Mouse (Mus musculus): ENCODE results near the gene Lysmd1.

The Lysmd1 gene

GRCm38 (mm10) chr3:95174011-95174592 is 40.2 kb downstream of the Lysmd1 start:
- peak; percentile 82 for DNase-seq

- no peak for DNase-seq
These were observed 42.6 kb downstream of the Lysmd1 start for GRCm38 (mm10) chr3:95176500-95176899.

GRCm38 (mm10) chr3:95177583-95177982 is 43.7 kb downstream of the Lysmd1 start:
- no peak for DNase-seq

GRCm38 (mm10) chr3:95178948-95179347 is 45.1 kb downstream of the Lysmd1 start:
- DNase-seq: no peak

GRCm38 (mm10) chr3:95179890-95180289 is 46.0 kb downstream of the Lysmd1 start:
- DNase-seq: no peak

- no peak for DNase-seq
These were observed 48.0 kb downstream of the Lysmd1 start for GRCm38 (mm10) chr3:95181841-95182240.

- DNase-seq: no peak
These were observed 51.1 kb downstream of the Lysmd1 start for GRCm38 (mm10) chr3:95184796-95185577.

- DNase-seq: no peak
These were observed 52.2 kb downstream of the Lysmd1 start for GRCm38 (mm10) chr3:95186100-95186499.

- DNase-seq: no peak
These were observed 53.0 kb downstream of the Lysmd1 start for GRCm38 (mm10) chr3:95186888-95187287.

Measured in right cerebral cortex, postnatal 14 days (tissue).